Mouse (Mus musculus) right cerebral cortex, adult 18-20 months (tissue): ENCODE measurements around the gene Slc26a9.

Experiments
- DNase-seq: peaks from one replicate; pipeline ENCODE4 v3.0.0; 2022; ENCODE audit warnings: mixed read lengths

The Slc26a9 gene

DNA sequence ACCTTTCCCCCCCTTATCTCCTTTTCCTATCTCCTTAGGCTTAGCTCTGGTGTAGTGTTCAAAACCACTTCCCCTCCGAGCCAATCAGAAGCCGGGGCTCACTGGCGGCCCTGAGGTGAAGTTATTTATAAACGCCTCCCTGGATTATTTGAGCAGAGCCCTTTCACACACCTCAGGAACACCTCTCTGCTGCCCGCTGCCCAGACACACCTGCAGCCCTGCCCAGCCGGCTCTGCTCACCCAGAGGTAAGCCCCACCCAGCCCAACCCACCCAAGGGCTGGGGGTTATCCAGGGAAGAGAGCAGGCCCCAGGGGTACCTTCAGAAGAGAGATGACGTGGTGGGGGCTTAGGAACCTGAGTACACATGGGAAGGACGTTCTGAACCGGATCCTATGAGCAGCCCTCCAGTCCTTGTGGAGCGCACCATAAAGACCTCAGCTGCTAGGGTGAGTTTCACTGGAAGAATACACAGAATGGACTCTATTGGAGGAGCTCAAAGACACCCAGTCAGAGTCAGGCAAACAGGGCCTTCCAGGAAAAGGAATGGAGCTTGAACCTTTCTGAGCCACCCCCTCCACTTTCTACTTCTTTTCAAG lies at the start of gene Slc26a9:
TSS of gene Slc26a9 (plus strand) at position 155 of the 597 bp plus-strand sequence.
- DNase-seq: no peak

DNA sequence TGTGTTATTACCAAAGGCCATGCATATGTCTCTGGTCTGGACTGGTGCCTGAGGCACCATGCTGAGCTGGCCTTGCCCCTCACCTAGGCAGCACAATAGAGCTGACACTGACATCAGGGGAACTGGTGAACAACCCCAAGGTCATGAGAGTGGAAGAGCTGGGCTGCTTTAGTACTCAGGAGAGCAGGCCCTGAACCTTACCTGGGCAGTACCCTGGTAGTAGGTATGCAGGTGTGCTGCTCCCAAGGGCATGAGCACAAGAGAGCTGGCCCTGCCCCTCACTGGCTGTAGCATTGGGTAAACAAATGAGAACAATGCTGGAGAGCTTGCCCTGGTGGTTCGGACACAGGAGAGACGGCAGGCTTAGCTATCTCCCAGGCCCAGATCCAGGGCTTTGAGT lies 48.5 kb upstream of the Slc26a9 start:
- DNase-seq: no peak

DNA sequence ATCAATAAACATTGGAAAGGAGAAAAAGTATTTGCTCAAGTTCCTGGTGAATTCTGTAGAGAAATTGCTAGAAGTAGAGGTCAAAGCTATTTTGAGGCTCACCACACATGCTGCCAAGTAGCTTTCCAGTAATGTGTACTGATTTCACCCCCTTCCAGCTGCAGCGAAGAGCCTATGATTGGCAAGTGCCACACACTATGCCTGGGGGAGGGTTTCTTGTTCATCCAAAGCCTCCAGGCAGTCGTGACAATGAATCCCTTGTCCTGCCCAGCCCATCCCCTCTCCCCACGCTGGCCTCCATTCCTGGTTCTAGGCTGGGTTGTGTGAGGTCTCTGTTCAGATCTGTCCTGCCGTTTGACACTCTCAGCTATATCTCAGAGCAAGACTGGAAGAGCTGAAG lies 47.5 kb upstream of the Slc26a9 start:
- peak; percentile 24 for DNase-seq

DNA sequence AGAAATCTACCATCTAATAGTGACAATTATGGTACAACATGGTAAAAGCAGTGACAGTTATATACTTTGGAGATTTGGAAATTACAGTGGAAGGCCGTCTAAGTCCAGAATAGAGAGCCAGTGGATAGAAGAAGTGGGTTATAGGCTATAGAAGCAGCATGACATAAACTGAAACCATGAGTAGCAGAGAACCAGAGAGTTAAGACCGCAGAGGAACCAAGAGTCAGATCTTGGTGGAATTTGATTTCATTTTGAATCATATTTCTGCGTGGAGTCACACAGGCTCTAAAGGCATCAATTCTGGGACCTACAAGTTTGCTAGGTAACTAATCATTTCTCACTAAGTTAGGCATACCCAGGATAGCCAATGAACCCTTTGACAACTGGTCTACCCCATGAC lies 45.1 kb upstream of the Slc26a9 start:
- no peak for DNase-seq

DNA sequence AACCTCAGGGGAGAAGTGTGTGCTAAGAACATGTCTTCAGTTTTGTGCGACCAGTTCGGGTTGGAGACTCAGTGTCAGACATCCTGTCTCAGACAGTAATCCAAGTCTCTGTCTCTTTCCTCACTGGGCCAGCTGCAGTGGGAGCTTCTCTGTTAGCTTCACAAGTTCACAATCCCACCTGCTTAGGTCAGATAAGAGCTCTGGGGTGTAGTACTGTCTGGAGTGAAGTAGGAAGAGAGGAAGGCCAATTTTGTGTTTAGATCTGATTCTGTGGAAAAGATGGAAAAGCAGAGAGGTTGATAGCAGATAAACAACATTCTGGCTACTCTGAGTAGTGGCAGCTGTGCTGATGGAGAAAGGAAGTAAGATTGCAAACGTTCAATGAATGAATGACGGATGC lies 44.2 kb upstream of the Slc26a9 start:
- no peak for DNase-seq

DNA sequence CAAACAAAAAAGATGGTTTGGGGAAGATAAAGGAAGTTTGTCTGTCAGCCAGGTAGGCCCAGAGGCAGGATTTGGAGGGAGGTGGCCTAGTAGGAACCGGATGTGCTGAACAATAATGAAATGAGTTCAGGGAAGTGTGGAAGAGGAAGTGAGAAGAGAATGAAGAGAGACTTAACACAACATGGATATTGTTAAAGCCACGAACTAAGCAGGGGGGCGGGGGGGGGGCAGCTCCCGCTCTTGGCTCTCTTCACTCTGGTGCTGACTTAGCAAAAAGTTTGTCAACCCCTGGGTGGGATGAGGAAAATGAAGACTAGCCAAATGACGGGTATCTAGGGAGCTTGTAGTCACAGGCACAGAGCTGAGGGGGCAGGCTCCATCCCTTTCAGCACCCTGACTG lies 43.4 kb upstream of the Slc26a9 start:
- no peak for DNase-seq

DNA sequence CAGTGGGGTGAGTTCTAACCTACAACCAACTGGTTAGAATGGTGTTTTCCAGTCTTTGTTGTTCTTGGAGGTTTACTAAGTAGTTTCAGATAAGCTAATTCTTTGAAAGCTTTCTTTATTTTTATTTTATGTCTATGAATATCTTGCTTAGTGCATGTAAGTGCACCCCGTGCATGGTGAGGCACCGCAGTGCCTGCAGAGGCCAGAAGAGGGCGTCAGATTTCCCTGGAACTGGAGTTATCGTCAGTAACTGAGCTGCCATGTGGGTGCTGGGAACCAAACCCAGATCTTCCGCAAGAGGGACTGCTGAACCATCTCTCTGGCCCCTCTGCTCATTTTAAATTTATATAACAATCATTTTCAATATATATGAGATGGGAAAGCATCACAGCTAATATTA lies 42.4 kb upstream of the Slc26a9 start:
- no peak for DNase-seq

DNA sequence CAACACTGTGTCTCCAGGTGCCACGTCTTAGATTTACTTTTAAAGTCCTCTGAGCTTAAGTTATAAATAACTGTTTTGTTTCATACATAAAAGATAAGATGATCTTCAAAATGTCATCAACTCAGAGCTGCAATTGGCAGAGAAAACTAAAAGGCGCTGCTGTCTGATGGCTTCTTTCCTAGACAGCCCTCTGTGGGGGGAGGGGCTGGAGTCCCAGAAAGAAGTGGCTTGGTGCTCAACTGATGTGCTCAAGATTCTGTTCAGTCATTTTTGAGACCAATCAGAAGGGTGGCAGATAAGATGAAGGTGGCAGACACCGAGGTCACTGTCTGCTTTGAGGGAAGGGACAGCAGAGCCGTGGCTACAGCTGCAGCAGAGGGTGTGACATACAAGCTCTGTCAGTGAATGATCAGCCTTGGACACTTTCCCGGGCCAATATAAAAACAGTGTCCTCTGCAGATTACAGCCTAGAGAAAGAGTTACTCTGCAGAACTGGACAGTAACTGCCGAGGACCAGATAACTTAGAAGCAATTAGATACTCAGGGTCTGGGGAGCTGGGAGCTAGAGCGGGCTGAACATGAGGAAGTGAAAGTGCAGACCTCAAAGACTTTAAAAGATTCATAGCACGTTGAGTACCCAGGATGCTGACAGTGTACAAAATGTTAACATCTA lies 41.6 kb upstream of the Slc26a9 start:
- DNase-seq: no peak

DNA sequence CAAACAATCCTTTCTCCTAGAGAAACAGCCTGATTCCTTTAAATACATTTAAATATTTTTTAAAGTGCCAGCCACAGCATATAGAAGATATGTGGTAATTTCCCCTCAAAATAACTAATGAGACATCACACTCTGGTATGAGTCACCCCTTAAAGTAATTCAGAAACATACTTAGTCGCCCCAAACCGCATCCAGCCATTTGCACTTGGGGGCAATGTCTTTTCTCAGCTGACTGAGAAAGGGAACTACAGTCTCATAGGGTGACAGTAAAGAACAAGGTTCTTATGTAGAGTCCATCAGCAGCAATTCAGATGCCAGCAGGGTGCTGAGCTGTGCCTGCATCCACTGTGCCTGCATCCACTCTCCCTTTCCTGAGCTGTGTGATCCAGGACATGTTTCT lies 40.3 kb upstream of the Slc26a9 start:
- DNase-seq: no peak

DNA sequence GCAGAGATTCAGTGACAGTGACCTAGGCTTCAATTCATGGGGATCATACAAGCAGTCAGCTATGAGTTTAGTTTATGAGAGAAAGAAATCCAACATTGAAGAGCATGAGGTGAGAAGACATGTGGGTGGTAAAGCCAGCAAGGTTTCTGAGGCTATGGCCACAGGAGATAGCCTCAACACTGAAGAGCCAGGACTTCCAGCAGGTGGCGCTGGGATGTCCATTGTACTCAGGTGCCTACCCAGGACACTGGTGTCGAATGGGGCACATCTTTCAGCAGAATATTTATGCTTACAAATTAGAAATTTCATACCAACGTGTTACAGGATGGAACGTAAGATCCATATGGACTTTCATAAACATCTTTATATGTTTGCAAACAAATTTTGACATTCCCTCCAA lies 35.5 kb upstream of the Slc26a9 start:
- peak; percentile 26 for DNase-seq

DNA sequence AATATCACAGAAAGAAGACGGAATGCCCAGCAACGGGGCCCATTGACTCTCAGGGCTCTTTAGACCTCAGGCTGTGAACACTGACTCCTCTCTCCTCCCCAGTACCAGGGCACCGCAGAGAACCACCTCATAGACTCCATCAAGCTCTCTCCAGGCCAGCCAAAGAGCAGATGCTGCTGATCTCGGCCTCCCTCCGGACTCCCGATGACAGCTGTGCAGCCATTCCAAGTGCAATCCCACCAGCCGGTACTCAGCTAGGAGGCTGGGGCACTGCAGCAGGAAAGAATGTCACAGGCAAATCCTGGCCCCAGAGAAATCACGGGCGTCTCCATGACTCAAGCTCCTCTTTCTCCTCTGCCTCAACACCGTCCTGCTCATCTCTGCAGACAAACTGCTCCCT lies 32.3 kb upstream of the Slc26a9 start:
- DNase-seq: no peak

DNA sequence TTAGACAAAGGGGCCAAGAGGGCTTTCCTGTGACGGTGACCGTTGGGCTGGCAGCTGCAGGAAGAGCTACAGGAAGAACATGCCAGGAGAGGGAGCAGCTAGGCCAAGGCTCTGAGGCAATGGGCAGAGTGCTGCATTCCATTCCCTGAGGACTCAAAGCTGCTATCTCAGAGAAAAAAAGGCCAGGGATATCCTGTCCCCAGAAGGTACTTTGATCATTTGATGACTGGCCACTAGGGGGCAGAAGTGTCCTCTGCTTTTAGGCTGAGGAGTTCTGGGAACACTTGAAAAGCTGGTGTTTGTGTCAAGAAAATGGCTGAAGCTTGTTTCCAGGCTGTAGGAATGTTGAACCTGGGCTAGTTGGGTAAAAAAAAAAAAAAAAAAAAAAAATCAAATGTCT lies 31.4 kb upstream of the Slc26a9 start:
- DNase-seq: peak; percentile 88

DNA sequence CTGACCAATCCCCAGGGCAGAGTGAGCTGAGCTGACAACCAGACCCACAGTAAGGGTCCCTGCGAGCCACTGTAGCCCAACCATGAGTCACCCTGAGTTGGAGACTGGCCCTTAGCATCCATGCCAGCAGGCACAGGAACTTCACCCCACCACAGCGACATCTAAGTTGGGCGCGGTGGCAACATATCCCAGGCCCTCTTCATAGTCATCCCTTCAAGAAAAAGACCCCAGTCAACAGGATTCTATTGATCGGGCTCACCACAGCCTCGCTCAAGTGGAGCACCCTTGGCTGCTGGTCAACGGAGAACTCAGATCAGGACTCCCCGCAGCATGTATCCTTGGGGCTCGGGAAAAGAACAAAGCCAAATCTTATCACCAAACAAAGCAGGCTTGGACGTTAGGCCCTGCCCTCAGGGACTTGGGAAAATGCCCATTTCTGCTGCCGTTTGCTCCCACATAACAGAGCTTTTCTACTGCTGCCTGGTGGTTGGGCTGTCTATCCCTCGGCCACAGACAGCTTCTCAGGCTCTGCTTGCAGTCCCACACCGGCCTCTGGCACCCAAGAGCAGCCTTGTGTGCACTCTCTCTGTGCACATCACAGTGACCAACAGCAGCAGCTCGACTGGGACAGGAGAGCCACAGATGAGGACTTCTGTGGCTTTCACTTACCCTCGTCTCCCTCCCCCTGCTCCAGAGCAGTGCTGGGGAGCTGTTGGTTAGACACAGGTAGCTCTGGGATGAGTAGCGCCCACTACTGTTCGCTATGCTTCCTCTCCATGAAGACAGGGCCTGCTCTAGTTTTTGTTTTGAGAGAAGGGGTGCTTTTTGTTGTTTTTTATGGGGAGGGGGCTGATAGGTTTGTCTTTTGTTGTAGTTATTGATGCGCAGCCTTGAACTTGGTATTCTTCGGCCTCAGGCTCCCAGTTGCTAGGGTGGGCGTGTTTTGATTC lies 29.2 kb upstream of the Slc26a9 start:
- no peak for DNase-seq

DNA sequence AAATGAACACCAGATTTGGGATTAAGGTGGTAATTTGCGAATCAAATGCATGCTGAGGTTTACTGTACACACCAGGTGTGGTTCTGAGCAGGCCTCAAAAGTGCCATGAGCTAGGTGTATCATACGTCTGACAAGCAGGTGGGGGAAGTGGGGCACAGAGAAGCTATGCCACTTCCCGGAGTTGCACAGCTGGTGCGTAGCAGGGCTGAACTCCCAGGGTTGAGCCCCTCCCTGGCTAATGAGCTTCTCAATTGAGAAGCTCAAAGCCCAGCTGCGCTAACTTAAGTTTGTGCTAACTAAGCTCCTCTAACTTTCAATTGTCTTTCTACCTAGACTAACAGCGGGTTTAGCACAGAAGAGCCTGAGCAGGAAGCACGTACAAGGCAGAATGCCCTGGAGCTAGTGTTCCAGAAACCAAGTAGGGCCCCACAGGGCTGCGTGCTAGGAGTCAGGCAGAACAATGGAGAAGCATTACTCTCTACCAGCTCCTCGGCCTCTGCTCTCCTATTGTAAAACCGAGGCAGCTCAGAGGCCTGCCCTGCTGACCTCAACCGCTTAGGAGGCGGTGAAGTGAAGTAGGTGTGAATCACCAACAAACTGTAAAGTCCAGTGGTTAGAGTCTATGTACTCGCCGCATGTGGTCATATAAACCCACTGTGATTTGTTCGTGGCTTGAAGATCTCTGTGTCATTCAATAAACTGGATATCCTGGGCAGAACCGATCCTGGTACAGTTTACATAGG lies 24.7 kb upstream of the Slc26a9 start:
- DNase-seq: no peak

DNA sequence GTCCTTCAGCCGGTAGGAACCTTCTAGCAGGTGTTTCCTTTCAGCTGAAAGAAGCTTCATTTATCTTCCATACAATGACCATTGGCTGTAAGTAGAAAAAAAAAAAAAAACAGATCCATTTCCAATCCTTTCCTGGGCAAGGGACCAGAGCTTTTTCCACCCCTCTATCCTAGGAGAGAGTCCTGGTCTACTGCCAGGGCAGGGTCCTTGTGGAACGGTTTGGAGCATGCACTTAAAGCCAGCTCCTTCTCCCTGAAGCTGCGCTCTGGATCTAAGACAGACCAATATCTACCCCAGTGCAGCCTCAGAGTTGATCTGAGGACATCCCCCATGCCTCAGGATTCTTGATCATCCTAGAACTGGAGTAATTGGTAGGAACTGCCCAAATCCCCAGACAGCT lies 21.8 kb upstream of the Slc26a9 start:
- no peak for DNase-seq

DNA sequence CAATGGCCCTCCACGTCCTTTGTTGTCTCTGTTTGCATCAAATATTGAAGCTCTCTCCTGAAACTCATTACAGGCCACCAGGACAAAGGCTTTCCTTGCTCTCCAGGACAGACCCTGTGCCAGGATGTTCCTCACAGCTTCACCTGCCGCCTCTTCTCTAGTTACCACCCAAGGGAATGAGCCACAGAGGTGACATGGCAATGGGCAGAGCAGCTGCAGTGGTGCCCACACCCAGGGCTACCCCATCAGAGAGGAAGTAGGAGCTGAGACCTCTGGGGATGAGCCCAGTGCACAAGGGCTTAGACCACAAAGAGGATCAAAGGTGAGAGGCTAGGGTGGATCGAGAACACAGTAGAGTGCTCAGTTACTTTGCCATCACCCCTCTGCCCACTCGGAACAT lies 20.3 kb upstream of the Slc26a9 start:
- DNase-seq: no peak

DNA sequence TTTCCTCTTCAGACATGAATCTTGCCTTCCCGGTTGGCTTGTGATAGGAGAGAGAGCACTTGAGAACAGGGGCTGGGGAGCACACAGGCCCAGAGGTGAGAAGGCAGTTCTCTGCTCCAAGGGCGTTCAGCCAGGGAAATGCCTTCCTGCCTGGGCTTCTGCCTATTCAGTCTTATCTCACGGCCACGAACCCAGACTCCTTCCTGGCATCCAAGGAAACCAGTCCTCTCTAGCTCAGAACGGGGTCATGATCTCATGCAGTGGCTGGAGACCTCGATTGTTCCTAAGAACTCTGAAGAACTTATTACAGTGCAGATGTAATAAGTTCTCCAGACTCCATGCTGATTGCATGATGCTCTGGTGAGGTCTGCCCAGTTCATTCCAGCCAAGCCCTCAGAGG lies 17.2 kb upstream of the Slc26a9 start:
- DNase-seq: no peak

DNA sequence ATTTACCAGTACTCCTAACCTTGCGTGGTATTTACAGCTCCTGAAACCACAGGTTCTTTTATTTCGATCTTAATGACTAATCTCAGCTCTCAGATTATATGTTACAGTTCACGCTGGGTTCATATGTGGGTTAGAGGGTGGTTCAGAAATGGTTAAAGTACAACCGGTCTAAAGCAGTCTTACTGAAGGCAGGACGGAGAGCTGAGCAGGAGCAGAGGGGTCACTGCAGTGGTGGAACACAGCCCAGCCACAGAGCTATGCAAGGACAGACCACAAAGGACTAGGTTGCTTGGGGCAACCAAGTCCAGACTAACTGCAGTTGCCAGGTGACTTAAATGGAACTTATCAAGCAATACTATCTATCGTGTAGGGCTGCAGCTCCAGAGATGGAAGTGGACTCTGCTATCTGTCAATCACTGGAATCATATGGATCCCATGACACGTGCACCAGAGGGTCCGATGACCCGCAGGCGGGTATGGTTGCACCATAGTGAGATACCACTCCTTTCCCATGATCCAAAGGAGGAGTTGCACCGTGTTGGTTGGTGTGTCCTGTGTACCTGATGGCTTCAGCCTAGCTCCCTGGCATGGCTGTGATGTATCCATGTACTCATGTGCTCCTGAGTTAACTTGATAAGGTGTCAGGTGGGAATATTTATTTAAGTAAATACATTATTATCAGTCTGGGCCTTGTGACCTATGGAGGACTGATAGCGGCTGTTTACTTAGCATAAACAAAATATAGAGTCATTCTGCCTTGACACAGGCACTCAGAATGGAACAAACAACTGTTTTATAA lies 13.0 kb upstream of the Slc26a9 start:
- no peak for DNase-seq

DNA sequence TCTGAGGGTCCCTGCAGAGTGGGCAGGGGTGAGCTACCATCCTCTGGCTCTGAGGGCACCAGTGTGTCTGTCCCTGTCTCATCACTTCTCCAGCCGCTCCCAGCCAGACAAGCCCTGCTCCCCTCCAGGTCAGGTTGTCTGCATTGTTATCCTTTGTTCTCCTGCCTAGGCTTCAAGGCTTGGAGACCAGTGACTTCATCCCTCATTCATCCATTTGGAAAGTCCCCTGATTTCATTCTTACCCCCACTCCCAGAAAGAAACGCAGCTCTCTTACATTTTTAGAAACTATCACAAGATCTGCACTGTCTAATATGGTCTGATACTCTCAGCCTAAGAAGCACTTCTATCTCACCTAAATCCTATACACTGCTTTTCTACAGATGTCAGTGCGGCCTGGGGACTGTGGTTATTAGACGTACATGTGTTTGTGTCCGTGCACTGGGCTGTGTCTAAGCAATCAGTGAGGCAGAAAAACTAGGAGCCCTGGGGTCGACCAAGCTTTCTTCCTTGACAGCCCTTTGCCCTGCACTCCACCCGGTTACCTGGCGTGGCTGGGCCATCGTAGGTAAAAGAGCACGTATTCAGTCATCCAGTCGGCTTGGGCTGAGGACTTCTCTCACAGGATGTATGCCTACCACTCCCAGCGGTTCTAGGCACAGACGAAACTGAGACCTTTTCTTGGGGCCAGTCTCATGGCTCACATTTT lies 10.2 kb upstream of the Slc26a9 start:
- no peak for DNase-seq

DNA sequence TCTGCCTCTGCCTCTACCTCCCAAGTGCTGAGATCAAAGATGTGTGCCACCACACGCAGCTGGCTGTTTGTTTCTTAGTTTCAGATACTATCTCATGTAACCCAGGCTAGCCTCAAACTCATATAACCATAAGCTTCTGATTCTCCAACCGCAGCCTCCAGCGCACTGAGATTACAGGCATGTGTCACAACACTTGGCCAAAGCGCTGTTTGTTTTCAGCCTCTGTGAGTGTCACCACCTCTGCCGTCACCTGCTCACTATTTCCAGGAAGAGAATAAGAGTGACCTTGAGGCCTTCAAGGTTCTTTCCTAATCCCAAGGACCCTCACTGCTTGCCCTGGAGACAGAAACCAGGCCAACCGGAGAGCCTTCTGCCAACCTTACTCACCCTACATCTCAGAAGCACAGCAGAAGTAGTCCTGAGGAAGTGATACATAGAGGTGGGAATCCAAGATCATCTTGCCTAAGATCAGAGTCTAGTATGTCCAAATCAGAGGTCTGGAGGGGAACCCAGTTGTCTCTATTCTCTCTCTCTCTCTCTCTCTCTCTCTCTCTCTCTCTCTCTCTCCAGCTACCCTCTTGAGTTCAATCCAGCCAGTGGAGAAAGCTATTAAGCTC lies 9.1 kb upstream of the Slc26a9 start:
- DNase-seq: no peak

DNA sequence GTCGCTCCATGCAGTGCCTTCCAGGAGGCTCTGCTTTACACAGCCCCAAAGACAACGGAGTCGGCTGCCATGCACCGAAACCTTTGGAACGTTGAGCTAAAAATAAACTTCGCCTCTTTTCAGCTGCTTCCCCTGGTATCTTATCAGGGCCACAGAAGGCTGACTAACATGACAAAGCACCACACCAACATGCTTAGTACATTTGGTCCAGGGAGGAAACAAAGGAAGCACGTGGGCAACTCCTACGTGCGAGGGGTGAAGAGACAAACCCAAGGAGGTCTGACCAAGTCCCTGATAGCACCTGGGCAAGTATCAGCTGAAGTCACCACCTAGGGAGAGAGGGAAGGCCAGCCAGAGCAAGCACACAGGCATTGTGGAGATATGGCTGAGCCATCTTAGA lies 7.3 kb upstream of the Slc26a9 start:
- no peak for DNase-seq
